Mouse (Mus musculus) ES-Bruce4 (cell line): ENCODE results near the gene Dlg1.

Experiments
- CTCF ChIP-seq: IDR thresholded peaks from one replicate; pipeline ENCODE4 v1.8.1; 2011; ENCODE audit warnings: low read depth, low read length
- POLR2A ChIP-seq: IDR thresholded peaks from one replicate; pipeline ENCODE4 v1.8.1; 2011; ENCODE audit warnings: low read length; ENCODE audit not compliant: insufficient read depth

- no peak for TF ChIP-seq CTCF
- TF ChIP-seq POLR2A = no peak
Observed at GRCm38 (mm10) chr16:31705213-31705612, 42.0 kb downstream of the Dlg1 start.
